Mouse (Mus musculus) spleen, adult 2 months (tissue): ENCODE measurements around the gene Prss34.

Experiments
- CTCF ChIP-seq: fragments of 200-500 bp; IDR thresholded peaks from 2 replicates; pipeline ENCODE4 v1.5.1; 2011; ENCODE audit warnings: mild to moderate bottlenecking, inconsistent platforms; ENCODE audit not compliant: insufficient read depth, insufficient read length, insufficient replicate concordance; ENCODE audit errors: extremely low read depth
- POLR2A ChIP-seq: fragments of 200-500 bp; IDR thresholded peaks from 2 replicates; pipeline ENCODE4 v1.6.1; 2011; ENCODE audit warnings: low read depth, low read length, inconsistent platforms

DNA sequence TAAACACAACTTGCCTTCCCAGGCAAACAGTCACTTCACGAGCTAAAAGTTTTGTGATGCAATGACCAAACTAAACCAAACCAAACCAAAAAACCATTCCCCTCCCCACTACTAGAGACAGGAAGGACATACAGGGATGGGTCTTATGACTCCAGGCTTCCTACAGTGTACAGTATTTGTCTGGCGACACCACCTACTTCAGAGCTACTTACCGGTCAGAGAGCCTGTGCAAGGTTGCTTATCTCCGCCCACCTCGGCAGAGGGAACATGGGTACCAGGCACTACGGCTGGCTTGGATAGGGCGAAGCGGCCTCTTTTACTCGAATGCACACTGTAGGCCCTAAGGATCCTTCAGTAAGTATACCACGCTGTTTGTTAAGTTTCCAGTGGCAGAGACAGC, 25.9 kb upstream of the Prss34 start:
- TF ChIP-seq CTCF (no peak), POLR2A (no peak)
